Mouse (Mus musculus): Measurements from ENCODE around the gene Pitx2.

The Pitx2 gene

DNA sequence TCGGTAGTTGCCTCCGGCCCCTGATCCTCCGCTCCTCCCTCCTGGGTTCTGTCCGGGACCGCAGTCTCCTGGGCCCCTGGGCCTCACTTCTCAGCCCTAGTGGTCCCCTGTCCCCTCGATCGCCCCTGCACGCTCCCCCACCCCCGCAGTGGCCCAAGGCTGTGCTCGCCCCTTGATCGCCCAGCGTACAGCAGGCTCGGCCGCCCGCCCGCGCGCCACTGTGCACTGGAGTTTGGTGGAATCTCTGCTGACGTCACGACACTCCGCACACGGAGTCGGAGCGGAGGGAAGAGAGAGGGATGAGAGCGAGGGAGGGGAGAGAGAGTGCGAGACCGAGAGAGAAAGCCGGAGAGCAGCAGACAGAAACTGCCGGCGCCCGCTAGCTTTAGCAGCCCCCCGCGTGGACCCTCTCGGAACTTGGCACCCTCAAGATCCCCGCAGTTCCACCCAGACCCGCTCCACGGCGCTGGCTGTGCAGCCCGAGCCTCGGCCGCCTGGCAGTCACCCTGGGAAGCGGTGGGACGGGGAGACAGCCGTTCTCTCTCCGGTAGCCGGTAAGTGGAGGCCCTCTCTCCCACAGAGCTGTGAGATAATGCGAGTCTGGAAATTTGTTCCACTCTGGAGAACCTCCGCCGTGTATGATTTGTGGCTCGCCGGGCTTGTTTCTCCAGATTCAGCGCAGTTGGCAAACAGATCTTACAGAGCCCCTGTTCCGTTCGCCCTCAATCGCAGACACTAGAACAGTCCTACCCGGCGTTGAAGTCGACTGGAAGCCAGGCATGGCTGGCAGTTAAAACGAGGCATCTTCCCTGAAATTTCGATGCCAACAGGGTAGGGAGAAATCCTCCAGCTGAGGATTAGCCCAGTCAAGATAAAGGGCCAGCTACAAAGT, at the start of gene Pitx2:
TSS of gene Pitx2 (plus strand) at position 270 of the 892 bp plus-strand sequence.
- in situ Hi-C loops (cut with MboI, MseI) = loop anchor here (25.0 kb wide), 1 partner anchor 1538 kb away; no protein-coding TSS in a partner anchor

DNA sequence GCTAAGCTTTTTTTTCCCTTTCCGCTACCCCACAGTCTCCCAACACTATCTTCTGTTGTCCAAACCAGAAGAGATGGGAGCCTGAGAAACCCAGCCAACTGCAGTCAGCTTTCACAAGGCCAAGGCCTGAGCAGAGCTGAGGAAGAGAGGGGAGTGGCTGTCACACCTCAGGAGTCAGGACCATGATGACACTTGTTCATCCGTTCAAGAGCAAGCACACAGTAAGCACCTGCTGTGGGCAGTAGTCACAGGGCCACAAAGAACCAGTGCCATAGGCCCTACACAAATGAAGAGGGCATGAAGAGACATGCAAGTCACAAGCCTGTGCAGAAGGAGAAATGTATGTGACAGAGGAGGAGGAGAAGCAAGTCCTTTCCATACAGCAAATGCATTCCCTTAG, 49.7 kb upstream of the Pitx2 start:
- in situ Hi-C loops (cut with MboI, MseI) = no loop called here

DNA sequence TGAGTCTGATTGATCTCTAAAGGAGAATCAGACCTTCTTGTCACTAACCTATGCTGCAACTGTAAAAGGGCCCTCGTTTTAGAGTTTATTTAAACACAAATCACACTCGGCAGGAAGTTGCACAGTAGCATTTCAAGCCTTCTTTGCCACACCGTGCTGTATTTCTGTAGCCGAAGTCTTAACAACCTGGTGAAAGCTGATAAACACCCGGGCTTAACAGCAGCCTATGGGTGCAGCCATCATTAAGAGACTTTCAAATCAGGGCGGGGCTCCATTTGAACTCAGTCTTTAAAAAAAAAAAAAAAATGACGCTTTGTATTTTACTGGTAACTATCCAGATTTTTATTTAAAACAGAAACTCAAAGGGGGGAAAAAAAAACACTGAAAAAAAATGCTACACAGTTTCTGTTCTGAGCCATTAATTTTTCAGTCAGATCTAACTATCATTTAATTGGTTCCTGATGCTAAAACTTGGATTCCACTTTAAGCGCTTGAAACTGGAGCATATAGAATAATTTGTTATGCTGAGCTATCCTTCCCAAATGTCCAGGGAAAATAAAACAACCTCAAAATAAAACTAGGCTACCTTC, 48.5 kb upstream of the Pitx2 start:
- in situ Hi-C loops (cut with MboI, MseI) = no loop called here

DNA sequence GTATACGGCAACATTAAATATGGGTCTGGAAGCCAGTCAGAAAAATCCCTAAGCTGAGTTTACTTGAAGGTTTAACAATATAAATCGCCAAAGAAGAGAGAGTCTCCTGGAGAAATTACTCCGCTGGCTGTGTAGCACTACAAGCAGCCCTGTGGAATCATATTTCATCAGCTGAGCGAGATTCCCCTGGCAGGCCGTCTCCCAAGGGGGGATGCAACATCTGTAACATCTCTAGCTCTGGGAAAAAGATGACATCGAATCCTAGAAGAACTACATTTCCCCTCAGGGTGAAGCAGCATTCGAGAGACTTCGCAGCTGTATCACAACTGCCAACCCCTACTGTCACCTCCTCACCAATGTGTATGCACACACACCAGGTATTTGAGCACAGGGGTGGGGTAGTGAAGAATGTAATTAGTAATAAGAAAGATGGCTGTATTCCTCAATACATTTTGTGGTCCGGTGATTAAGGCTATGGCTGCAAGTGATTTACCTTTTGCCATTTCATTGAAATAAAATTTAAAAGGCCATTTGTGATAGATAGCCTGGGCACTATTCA, 40.8 kb upstream of the Pitx2 start:
- in situ Hi-C loops (cut with MboI, MseI) = no loop called here

DNA sequence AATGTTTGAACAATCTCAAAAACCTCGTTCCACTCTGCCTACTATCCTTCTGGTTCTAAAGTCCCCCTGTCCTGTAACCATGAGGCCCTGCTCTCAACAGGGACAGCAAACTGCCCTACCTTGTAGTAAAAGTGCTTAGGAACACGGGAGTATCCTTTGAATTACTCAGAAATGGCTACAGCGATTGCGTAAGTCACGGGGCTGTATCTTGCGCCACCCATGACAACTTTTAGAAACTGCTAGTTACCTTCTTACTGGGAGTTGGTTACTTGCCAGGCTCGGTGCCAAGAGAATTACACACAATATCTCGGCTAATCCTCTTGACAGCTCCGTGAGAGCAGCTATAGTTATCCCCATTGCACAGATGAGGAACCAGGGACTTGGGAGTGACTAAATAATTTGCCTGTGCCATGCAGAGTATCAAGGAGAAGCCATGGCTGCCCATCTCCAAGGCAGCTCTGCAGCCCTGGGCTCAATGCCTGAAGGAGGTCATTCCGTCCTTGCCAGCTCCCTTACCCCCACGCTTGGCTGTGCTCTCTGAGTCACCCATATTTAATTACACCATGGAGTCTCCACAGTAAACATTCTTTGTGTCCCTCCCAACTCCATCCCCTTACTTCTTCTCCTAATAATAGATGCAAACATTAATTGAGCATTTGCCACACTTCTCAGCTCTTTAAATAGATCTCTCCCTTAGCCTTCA, 38.2 kb upstream of the Pitx2 start:
- in situ Hi-C loops (cut with MboI, MseI) = no loop called here

DNA sequence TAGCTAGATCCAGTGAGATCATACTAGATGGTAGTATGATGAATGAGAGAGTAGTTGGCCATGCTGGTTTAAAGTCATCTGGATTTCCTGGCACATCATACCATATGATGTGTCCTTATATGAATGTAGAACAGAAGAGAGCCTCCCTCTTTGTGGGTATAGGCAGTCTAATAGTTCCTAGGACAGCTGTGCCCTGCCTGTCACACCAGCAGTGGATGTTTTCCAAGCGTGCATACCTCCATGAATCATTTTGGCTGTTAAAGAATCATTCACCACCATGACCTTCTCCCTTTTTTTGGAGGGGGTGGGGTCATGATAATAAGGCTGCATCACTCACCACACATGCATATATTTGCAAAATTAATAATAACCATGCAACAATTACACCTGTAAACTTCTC, 35.4 kb upstream of the Pitx2 start:
- in situ Hi-C loops (cut with MboI, MseI) = no loop called here

DNA sequence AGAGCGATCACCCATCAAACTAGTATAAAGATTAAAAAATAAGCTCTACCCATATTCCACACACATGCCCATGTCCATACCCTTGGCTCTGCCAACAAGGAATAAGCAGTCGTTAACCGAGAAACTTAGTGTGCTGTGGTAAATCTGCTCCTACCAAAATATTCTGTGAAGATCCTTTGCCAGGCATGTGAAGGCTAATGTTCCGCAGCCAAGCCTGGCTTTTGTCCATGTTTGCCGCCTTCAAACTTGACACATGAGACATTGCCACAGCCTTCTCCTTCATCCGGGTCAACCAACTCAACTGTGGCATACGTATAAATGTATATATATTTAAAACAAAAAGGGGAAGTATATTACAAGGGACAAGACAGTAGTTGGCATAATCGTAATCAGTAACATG, 34.0 kb upstream of the Pitx2 start:
- in situ Hi-C loops (cut with MboI, MseI) = no loop called here

DNA sequence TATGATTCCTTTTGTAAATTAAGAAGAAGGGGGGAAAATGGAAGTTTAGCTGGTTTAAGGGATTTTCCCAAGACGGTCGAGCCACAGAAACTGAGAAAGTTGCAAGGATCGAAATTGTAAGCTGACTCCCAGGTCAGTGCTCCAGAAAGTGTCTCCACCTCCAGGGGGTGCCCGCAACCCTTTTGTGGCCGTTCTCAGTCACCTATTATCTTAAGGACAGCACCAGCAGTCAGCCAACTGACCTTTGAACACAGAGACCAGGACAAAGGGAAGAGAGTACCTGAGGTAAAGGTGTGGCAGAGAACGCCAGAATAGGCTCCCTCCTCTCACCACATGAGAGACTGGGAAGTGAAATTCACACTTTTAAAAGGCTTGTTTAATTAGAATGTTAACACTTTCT, 33.0 kb upstream of the Pitx2 start:
- in situ Hi-C loops (cut with MboI, MseI) = no loop called here

DNA sequence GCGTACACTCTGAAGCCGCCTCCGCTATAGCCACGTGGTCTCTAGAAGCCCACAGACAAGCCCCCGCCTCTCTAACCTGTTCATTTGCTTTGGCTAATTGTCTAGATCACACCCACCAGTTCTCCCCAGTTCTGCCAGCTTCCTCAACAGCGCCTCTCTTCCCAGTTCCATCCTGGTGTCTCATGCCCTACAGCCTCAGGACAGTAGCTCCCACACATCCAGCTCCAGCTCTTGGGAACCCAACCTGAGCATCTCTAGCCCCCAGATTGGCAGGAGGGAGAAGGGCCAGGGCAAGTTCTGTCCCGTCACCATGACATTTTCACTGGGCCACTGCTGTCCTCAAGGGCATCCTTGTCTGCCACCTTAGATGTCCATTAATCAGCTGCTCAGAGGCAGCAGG, 29.3 kb upstream of the Pitx2 start:
- in situ Hi-C loops (cut with MboI, MseI) = no loop called here

DNA sequence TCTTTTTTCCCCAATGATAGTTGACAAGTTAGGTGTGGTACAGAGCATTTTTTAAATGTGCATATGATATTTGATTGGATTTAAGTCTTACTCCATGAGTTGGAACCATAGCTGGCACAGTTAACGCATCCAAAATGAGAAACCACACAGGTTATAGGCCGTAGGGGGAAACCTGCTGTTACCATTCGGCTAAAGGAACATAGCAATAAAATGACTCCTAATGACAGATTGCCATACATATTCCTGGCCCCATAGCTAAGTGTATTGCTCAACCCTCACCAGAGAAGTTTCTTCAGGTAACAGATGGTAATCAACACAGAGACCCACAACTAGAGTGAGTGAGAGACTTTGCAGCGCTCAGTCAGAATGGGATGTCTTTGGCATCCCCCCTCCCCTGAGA, 27.9 kb upstream of the Pitx2 start:
- in situ Hi-C loops (cut with MboI, MseI) = no loop called here

DNA sequence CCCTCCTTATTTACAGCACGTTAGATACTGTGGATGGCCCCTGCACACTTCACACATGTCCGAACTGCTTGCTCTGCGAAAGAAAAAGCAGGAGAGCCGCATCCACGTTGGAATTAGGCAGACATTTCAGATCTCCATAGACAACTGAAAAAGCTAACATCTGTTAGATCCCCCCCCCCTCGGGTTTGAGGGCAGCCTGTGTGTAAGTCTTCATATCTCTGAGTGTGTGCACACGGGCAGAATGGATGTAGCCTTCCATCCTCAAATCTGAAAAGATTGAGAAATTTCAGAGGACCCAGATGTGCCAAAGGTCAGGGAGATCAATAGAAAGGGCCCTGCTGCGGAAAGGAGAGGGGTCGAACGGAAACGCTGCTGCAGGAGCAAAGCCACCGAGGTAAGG, 5.2 kb upstream of the Pitx2 start:
- in situ Hi-C loops (cut with MboI, MseI) = no loop called here

DNA sequence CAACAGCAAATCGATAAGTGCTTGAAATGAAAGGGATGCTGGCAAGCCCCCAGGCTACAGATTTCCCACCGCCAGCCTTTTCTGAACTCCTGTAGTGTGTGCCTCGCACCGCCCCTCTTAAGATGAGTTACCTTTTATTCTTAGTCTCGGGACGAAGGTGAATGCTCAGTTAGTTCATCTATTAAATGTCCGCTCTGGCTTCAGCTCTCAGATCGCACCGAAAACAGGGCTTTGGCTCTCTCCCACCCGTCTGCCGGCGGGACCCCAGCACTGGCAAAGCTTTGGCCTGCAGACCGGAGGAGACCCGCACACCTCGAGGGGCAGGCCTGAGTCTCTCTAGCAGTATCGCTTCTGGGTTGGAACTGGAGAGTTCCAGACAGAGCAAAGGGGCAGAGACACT, 4.6 kb upstream of the Pitx2 start:
- in situ Hi-C loops (cut with MboI, MseI) = no loop called here

DNA sequence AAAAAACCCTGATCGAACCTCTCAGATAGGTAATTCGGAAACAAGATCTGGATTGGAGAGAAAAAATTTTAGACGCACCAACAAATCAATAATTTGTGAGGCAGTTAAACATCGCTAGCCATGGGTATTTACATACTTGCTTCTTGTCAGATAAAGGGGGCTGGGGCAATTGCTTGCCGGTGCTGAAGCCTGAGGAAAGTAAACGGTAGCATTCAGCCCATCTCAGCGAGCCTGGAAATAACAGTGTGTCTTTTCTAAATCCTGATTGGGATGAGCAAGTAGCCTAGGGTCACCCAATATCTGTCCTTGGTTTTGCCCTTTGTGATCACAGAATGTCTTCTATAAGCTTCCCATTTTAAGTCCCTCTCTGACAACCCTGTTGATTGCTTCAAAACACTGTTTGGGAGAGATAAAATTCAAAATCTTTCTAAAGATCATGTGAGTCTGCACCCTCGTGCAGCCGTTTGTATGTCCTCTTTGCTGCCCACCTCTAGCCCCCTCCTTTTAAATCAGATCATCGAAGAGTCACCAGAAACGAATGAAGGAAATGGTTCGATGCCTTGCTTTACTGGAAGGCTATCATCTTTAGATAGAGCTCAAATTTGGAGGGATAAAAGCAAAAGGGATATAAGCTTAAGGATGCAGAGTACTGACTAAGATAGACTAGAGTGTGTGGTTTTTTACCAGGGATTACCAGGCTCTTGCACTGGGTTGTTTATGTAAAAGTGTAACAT, 3.7 kb upstream of the Pitx2 start:
- in situ Hi-C loops (cut with MboI, MseI) = no loop called here

DNA sequence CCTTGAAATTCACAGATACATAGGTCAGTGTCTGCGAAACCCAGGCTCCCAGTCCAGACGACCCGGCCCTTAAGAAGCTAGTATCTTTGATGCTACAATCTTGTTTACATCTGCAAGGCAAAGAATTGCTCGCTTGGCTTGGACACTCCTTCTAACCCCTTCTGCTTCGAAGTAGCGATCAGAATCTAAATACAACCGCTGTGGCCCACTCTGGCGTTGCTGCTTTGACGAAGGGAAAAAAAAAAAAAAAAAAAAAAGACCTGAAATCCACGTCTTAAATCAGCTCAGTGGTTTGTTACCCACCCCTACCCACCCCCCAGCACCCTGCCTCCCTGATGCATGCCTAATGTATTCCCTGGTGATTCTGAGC, 3.1 kb upstream of the Pitx2 start:
- in situ Hi-C loops (cut with MboI, MseI) = no loop called here

DNA sequence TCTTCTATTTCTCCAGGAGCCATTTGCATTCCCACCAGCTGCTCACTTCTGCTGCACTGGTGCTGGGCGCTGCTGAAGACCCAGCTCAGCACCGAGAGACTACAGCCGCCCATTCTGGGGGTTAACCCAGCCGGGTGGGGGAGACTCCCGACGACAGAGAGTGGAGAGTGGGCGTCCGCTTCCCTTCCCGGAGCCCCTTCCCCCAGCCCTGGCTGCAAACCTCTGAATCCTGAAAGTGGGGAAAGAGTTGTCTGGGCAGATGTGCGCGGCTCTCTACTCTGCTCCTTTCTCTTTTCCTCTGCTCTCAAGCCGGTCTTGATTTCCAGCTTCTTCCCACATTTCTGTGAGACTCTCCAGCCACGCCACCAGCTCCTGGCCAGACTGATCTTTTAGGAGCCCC, 2.6 kb upstream of the Pitx2 start:
- in situ Hi-C loops (cut with MboI, MseI) = no loop called here

DNA sequence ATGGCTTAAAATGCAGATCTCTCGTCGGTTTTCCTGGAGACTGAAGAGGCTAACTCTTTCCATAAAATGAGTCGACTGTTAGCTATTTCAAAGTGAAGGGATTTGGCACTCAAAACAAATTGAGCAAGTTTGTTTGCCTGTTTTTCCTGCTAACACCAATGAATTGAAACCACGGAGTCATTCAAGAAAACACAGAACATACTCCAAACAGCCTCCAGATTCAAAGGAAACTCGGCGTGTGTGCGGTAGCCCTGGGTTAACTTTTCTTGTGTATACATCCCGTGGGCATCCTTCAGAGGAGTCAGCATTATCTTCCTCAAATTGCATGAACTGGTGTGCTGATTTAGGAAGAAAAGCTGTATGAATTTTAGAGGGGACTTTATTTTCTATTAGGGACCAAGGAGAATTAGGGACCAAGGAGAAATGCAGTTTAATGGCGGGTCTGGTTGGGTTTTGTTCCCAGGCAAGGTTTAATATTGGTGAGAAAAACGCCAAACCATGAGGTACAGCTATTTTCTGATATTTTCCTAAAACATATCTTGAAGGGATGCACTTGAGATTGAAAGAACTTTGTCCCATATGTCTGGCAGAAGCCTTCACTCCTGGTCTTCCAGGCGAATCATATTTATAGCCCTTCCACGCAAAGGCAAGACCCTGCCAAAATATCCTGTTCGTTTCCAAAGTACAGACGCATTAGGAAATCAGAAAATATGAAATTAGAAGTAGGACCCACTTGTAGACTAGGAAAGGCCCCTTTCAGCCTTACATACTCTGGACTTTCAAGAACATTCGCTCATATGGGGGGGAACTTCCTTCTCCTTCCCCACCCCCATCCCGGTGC, 1.7 kb upstream of the Pitx2 start:
- in situ Hi-C loops (cut with MboI, MseI) = no loop called here

DNA sequence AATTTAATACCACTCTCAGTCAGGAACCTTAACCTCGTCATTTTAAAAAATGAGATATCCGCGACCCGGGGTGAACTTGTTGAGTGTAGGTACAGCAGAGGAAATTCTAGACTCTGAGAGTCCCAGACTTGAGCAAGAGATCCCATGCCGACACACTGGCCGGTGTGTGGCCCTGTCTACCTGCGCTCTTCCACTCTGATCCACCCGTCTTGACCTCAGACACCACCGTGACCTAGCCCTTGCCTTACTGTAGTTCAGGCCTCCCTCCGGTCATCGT, 1.1 kb upstream of the Pitx2 start:
- in situ Hi-C loops (cut with MboI, MseI) = no loop called here

DNA sequence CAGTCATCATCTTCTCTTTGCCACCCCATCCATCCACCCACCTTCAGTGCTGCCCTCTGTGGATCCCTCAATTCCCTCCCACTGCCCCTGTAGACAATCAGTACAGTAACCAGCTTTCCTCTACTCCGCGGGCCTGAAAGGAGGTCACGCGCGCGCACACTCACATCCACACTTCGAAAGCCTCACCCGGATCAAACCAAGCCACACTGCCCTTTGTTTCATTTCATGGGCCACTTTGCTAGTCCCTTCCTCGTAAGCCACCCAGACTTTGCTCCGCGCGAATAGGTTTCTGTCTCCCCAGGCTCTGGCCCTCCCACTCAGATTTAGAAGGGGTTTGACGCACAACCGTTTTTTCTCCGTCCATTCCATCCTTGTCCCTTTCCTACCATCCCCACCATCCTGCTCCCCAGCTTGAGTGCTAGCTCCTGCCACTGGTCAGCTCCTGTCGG, 494 bp upstream of the Pitx2 start:
- in situ Hi-C loops (cut with MboI, MseI) = no loop called here

DNA sequence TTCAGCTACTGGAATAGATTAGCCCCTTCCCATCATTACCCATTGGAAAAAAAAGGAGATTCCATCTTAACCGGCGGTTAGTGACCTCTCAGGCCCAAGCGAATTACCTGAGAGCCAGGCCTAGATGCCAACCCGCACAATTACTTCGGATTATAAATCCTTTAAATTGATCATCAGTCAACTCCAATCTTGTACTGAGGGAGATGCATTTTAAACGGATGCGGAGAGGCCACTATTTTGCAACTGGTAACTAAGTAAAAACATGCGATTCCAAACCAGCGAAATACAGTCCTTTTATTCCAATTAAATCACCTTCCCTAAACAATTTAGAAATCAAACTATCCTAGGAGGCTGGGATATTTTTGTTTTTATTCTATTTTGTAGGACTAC, 818 bp downstream of the Pitx2 start:
- in situ Hi-C loops (cut with MboI, MseI) = loop anchor here (25.0 kb wide), 1 partner anchor 1538 kb away; no protein-coding TSS in a partner anchor

DNA sequence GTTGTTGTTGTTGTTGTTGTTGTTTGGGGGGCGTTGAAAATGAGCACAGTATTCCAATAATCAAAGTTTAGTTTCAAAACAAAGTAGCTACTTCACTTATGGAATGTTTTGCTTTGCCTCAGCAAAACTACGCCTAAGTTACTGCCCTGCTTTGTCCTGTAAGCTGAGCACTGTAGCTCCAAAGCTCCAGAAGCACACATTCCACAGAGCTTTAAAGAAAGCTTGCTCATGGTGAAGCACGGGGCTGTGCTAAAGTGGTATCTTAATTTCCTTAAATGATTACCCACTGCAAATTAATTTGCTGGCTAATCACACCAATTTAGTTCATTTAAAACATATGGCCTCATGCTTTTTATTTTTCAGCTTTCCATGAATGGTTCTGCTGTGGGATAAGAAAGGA, 1.5 kb downstream of the Pitx2 start:
- in situ Hi-C loops (cut with MboI, MseI) = loop anchor here (25.0 kb wide), 1 partner anchor 1539 kb away; no protein-coding TSS in a partner anchor

Data from regulatory T cell (primary cell).